11 mouse cellular contexts compared by ENCODE assay signal in genomic region chr5:66392861-66393529, GRCm38 (mm10).
A peak's percentile ranks its signal among the peaks of the same experiment; 100 is the strongest.
DNase-seq lines count a peak whose midpoint lies in the region; ATAC-seq lines count a peak whose summit lies in the region.
"Had no signal": no experiment of that assay in that cellular context is flagged by ENCODE, and none has a peak within 500 bp of the region (broad histone marks: within the 10 kb centered on the region; RNA-seq: fewer than 3 reads in every experiment).

No protein-coding gene starts in this region.

- no peaks in the 10 kb centered on the region for H3K9me3 ChIP-seq in forebrain, embryonic 13.5 days (replicated peaks)
- no peaks in the 10 kb centered on the region for H3K9me3 ChIP-seq in forebrain, embryonic 12.5 days
- H3K9me3 ChIP-seq in limb, embryonic 13.5 days: no peaks in the 10 kb centered on the region
- H3K9me3 ChIP-seq: liver, embryonic 13.5 days; midbrain, embryonic 12.5 days had no signal

- H3K4me3 ChIP-seq in forebrain, embryonic 13.5 days: no peak overlapping the region
- H3K4me3 ChIP-seq in forebrain, embryonic 12.5 days (replicated peaks): no peak overlapping the region
- H3K4me3 ChIP-seq in limb, embryonic 13.5 days: no peak overlapping the region
- H3K4me3 ChIP-seq: erythroblast, embryonic 14.5 days; liver, embryonic 13.5 days; midbrain, embryonic 12.5 days had no signal

- H3K27ac ChIP-seq in forebrain, embryonic 13.5 days: peak overlapping the region; percentile 35; the same call in 1 of the 2 replicates
- H3K27ac ChIP-seq in forebrain, embryonic 12.5 days: no peak overlapping the region
- peak overlapping the region; percentile 52; the same call in 1 of the 2 replicates for H3K27ac ChIP-seq in limb, embryonic 13.5 days
- H3K27ac ChIP-seq: liver, embryonic 13.5 days; midbrain, embryonic 12.5 days had no signal

- no peak overlapping the region for H3K4me2 ChIP-seq in forebrain, embryonic 13.5 days
- no peak overlapping the region for H3K4me2 ChIP-seq in forebrain, embryonic 12.5 days
- H3K4me2 ChIP-seq in limb, embryonic 13.5 days (replicated peaks): no peak overlapping the region
- H3K4me2 ChIP-seq: liver, embryonic 13.5 days; midbrain, embryonic 12.5 days had no signal

- H3K27me3 ChIP-seq in forebrain, embryonic 13.5 days: no peaks in the 10 kb centered on the region
- no peaks in the 10 kb centered on the region for H3K27me3 ChIP-seq in forebrain, embryonic 12.5 days
- H3K27me3 ChIP-seq in limb, embryonic 13.5 days: no peaks in the 10 kb centered on the region
- H3K27me3 ChIP-seq: liver, embryonic 13.5 days; midbrain, embryonic 12.5 days had no signal

- H3K9ac ChIP-seq in forebrain, embryonic 13.5 days: no peak overlapping the region
- no peak overlapping the region for H3K9ac ChIP-seq in forebrain, embryonic 12.5 days
- no peak overlapping the region for H3K9ac ChIP-seq in limb, embryonic 13.5 days
- H3K9ac ChIP-seq: liver, embryonic 13.5 days; midbrain, embryonic 12.5 days had no signal

- 59% methylated on average over 18 of the region's 18 CpGs for WGBS in forebrain, embryonic 13.5 days
- 61% methylated on average over 18 of the region's 18 CpGs for WGBS in forebrain, embryonic 12.5 days
- WGBS in limb, embryonic 13.5 days: 41% methylated on average over 18 of the region's 18 CpGs

- ATAC-seq in forebrain, embryonic 13.5 days: no peak
- ATAC-seq in forebrain, embryonic 12.5 days (ENCODE audit: low FRiP score): no peak
- no peak; the same call in 1 of the 2 replicates for ATAC-seq in limb, embryonic 13.5 days (ENCODE audit: low FRiP score, low read depth)

- DNase-seq in lung, postnatal 36 days: peak; percentile 17
- no peak for DNase-seq in lung, postnatal 25 days (ENCODE audit: low spot score)
- DNase-seq in cerebellum, postnatal 14 days: peak; percentile 49 to 53
- no peak for DNase-seq in spleen, postnatal 14 days (ENCODE audit: low spot score in 2 of 2)
- no peak for DNase-seq in adrenal gland, adult 8-10 months
- DNase-seq: liver, embryonic 13.5 days had no signal

- H3K4me1 ChIP-seq in forebrain, embryonic 13.5 days: peaks cover 22% of the 10 kb centered on the region
- peaks cover 30% of the 10 kb centered on the region for H3K4me1 ChIP-seq in forebrain, embryonic 12.5 days
- H3K4me1 ChIP-seq in limb, embryonic 13.5 days: peaks cover 32% of the 10 kb centered on the region
- H3K4me1 ChIP-seq: liver, embryonic 13.5 days had no signal

- H3K36me3 ChIP-seq in forebrain, embryonic 13.5 days (ENCODE audit: poor library complexity, severe bottlenecking): no peaks in the 10 kb centered on the region
- H3K36me3 ChIP-seq in forebrain, embryonic 12.5 days (replicated peaks): no peaks in the 10 kb centered on the region
- H3K36me3 ChIP-seq in limb, embryonic 13.5 days: peaks cover 23% of the 10 kb centered on the region; the same call in 1 of the 2 replicates
- H3K36me3 ChIP-seq: liver, embryonic 13.5 days had no signal

Comparison
In these comparisons a context has a peak if more than half of its experiments do, and no peak if none do; other contexts are left out.
1. DNase-seq: peak in lung, postnatal 36 days (single experiment) and cerebellum, postnatal 14 days (2 of 2); none in lung, postnatal 25 days (single experiment), spleen, postnatal 14 days (0 of 2) and adrenal gland, adult 8-10 months (single experiment).